14 mouse cellular contexts compared by ENCODE assay signal in the genomic region with DNA sequence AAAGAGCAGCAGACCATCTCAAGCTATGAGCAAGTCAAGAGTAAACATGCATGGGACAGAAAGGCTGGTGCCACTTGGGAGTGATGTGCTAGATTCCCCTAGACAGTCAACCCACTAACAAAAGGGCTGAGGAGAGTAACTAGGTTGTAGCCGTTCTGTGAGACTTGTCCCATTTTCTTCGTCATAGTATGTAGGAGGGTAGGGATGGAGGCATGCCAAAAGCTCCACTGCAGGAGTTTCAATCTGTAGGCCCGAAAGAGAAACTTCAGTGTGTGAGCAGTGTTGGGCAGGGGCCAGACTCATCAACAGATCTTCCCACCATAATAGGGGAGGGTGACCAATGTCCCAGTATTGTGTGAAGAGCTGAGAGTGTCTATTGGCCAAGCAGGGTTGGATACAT.
"Had no signal": no experiment of that assay in that cellular context is flagged by ENCODE, and none has a peak within 500 bp of the region (broad histone marks: within the 10 kb centered on the region; RNA-seq: fewer than 3 reads in every experiment).

No protein-coding gene starts in this region.

- DNase-seq: kidney, adult 11 months; kidney, adult 9 months; kidney, postnatal 36 days; lung, embryonic 14.5 days; lung, postnatal 10 days; lung, postnatal 4 days; midbrain, embryonic 14.5 days; thymus, postnatal 4 days had no signal

- H3K9me3 ChIP-seq: limb, embryonic 15.5 days; liver, embryonic 12.5 days; midbrain, embryonic 10.5 days; neural tube, embryonic 12.5 days; stomach, embryonic 15.5 days had no signal

- H3K9ac ChIP-seq: limb, embryonic 15.5 days; liver, embryonic 12.5 days; lung, embryonic 14.5 days; neural tube, embryonic 12.5 days; stomach, embryonic 15.5 days had no signal

- H3K4me1 ChIP-seq: liver, embryonic 12.5 days; stomach, embryonic 15.5 days had no signal

- H3K36me3 ChIP-seq: limb, embryonic 15.5 days; liver, embryonic 12.5 days; midbrain, embryonic 10.5 days; neural tube, embryonic 12.5 days; stomach, embryonic 15.5 days had no signal

- H3K27me3 ChIP-seq: limb, embryonic 15.5 days; liver, embryonic 12.5 days; neural tube, embryonic 12.5 days; stomach, embryonic 15.5 days had no signal

- H3K4me2 ChIP-seq: limb, embryonic 15.5 days; liver, embryonic 12.5 days; lung, embryonic 14.5 days; neural tube, embryonic 12.5 days; stomach, embryonic 15.5 days had no signal

- H3K4me3 ChIP-seq: limb, embryonic 15.5 days; liver, embryonic 12.5 days; midbrain, embryonic 10.5 days; neural tube, embryonic 12.5 days; stomach, embryonic 15.5 days had no signal

- H3K27ac ChIP-seq: kidney, postnatal 0 days; limb, embryonic 15.5 days; liver, embryonic 12.5 days; midbrain, embryonic 10.5 days; neural tube, embryonic 12.5 days; stomach, embryonic 15.5 days had no signal

- ATAC-seq: liver, embryonic 12.5 days had no signal
